Mouse (Mus musculus): ENCODE measurements at regions not wholly inside any gene's neighbourhood (a gene's known extent, or its start where the extent isn't known, plus 50 kb on each side); places are given as distances from the start of the nearest gene placed in this dataset.

- peak; percentile 17 to 59 for DNase-seq (ENCODE audit: low spot score in 2 of 2)
Measured at GRCm38 (mm10) chr16:49278478-49278877, 221.2 kb downstream of the Myh15 start.

GRCm38 (mm10) chr16:49288096-49288714 lies 230.9 kb downstream of the Myh15 start:
- peak; percentile 11 to 51 for DNase-seq (ENCODE audit: low spot score in 2 of 2)

- DNase-seq (ENCODE audit: low spot score in 2 of 2): peak; percentile 41 to 65
Measured at GRCm38 (mm10) chr16:49289200-49290079, 232.2 kb downstream of the Myh15 start.

- no peak for DNase-seq (ENCODE audit: low spot score in 2 of 2)
Measured at GRCm38 (mm10) chr16:49303612-49304307, 246.5 kb downstream of the Myh15 start.

- no peak for DNase-seq (ENCODE audit: low spot score in 2 of 2)
Measured at GRCm38 (mm10) chr16:49304354-49304753, 247.1 kb downstream of the Myh15 start.

GRCm38 (mm10) chr16:49317061-49317460 lies 259.8 kb downstream of the Myh15 start:
- DNase-seq (ENCODE audit: low spot score in 2 of 2): peak in 1 of 2 experiments; percentile 8

- DNase-seq (ENCODE audit: low spot score in 2 of 2): no peak
Measured at GRCm38 (mm10) chr16:49319047-49319678, 261.9 kb downstream of the Myh15 start.

- DNase-seq (ENCODE audit: low spot score in 2 of 2): no peak
Measured at GRCm38 (mm10) chr16:49319774-49320173, 262.5 kb downstream of the Myh15 start.

- no peak for DNase-seq (ENCODE audit: low spot score in 2 of 2)
Measured at GRCm38 (mm10) chr16:49321951-49322350, 264.7 kb downstream of the Myh15 start.

- DNase-seq (ENCODE audit: low spot score in 2 of 2): no peak
Measured at GRCm38 (mm10) chr16:49330725-49331386, 273.6 kb downstream of the Myh15 start.

- peak; percentile 25 to 28 for DNase-seq (ENCODE audit: low spot score in 2 of 2)
Measured at GRCm38 (mm10) chr16:49332107-49332722, 274.9 kb downstream of the Myh15 start.

- peak; percentile 33 to 46 for DNase-seq (ENCODE audit: low spot score in 2 of 2)
Measured at GRCm38 (mm10) chr16:49335916-49336315, 278.6 kb downstream of the Myh15 start.

- DNase-seq (ENCODE audit: low spot score in 2 of 2): no peak
Measured at GRCm38 (mm10) chr16:49337948-49338347, 280.7 kb downstream of the Myh15 start.

GRCm38 (mm10) chr16:49358404-49358803 lies 301.1 kb downstream of the Myh15 start:
- no peak for DNase-seq (ENCODE audit: low spot score in 2 of 2)

GRCm38 (mm10) chr16:49361731-49362130 lies 304.4 kb downstream of the Myh15 start:
- DNase-seq (ENCODE audit: low spot score in 2 of 2): no peak

GRCm38 (mm10) chr16:49369450-49369849 lies 312.2 kb downstream of the Myh15 start:
- no peak for DNase-seq (ENCODE audit: low spot score in 2 of 2)

GRCm38 (mm10) chr16:49375108-49375507 lies 317.8 kb downstream of the Myh15 start:
- DNase-seq (ENCODE audit: low spot score in 2 of 2): no peak

- no peak for DNase-seq (ENCODE audit: low spot score in 2 of 2)
Measured at GRCm38 (mm10) chr16:49378917-49379473, 320.0 kb upstream of the Ift57 start.

- DNase-seq (ENCODE audit: low spot score in 2 of 2): no peak
Measured at GRCm38 (mm10) chr16:49388135-49388534, 310.9 kb upstream of the Ift57 start.
